Mouse (Mus musculus): ENCODE data around the gene Ccdc78.

The Ccdc78 gene

DNA sequence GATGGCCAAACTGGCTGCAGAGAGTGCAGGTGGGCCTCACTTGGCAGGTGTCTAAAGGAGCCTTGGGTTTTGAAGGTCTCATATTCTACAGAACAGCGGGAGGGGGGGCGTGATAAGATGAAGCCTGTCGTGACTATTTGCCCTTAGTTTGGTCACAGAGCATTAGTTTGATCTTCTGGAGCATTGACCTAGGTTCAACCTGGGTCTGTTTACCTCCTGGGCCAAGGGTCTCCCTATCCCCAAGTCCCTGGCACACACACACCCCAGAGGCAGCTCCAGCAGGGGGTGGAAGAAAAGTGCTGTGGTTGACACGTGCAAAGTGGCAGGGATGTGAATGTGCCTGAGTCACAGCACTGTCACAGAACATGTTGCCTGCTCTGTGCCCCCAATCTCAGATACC is 24.5 kb downstream of the Ccdc78 start:
- no peak for DNase-seq (ENCODE audit: low spot score)

GRCm38 (mm10) chr17:25813471-25813870 is 27.1 kb downstream of the Ccdc78 start:
- DNase-seq (ENCODE audit: low spot score) = peak; percentile 90

DNA sequence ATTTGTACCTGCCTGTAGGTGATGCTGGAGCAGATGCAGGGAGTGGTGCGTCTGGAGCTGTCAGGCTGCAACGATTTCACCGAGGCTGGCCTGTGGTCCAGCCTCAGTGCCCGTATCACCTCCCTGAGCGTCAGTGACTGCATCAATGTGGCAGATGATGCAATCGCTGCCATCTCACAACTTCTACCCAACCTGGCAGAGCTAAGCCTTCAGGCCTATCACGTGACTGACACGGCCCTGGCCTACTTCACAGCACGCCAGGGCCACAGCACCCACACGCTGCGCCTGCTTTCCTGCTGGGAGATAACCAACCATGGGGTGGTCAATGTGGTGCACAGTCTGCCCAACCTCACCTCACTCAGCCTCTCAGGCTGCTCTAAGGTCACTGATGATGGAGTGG is 31.3 kb downstream of the Ccdc78 start:
- no peak for DNase-seq (ENCODE audit: low spot score)

DNA sequence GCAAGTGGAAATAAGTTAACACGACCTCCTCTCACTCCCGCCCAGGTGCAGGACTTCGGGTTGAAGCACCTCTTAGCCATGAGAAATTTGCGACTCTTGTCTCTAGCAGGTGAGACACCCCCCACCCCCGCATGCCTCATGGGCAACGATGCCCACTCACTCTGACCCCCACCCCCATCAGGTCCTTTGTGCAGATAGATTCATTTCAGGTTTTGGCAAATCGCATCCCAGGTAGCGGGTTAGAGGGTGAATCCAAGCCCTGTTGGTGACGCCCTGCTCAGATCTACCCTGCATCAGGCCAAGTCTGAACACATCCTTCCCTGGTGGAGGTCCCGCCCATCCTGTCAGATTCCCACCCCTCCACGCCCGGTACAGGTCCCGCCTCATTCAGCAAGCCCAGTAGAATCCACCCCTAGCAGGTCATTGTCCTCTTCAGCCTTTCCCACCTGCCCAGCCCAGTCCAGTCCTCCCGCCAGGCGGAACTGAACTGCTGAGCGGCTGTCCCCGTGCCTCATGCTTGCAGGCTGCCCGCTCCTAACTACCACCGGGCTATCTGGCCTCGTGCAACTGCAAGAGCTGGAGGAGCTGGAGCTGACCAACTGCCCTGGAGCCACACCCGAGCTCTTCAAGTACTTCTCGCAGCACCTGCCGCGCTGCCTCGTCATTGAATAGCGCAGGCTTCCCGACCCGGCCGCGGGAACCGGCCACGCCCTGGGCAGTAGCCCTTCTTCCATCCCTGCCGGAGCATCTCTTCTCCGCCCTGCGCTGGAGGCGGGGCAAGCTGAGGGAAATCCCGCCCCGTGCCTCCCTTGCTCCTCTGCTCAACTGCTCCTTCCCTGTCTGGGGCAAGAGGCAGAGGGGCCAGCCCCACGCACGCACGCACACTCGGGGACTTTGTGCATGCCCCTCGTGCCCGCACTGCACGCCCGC is 32.7 kb downstream of the Ccdc78 start:
- DNase-seq (ENCODE audit: low spot score) = peak; percentile 22

- DNase-seq (ENCODE audit: low spot score) = peak; percentile 93
Measured at GRCm38 (mm10) chr17:25823452-25823851, 37.1 kb downstream of the Ccdc78 start, which contains the start of gene Wdr24. Gene Wdr24 (plus strand): TSS chr17:25823627.

DNA sequence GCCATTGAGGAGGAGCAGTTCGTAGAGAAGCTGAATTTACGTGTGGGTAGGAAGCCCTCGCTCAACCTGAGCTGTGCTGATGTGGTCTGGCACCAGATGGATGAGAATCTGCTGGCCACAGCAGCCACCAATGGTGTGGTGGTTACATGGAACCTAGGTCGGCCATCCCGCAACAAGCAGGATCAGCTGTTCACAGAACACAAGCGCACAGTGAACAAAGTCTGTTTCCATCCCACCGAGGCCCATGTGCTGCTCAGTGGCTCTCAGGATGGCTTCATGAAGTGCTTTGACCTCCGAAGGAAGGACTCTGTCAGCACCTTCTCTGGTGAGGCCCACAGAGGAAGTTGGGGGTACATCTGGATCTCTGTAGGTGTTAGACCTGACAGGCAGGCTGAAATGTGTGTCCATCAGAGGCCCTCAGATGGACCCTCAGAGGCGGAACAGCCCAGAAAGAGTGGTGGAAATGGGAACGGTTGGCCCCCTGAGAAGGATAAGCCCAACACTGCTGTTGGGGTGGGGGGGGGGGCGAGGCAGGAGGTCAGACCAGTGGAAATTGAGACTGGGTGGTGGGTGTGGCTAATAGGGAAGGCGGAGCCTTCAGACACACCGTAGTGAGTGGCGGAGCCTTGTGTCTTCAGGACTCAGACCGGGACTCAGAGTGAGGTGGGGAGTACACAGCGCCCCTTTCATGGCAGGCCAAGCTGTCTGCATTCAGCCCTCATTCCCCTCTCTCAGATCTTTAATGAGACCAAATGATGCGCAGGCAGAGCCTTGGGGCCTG is 38.2 kb downstream of the Ccdc78 start:
- no peak for DNase-seq (ENCODE audit: low spot score)

DNA sequence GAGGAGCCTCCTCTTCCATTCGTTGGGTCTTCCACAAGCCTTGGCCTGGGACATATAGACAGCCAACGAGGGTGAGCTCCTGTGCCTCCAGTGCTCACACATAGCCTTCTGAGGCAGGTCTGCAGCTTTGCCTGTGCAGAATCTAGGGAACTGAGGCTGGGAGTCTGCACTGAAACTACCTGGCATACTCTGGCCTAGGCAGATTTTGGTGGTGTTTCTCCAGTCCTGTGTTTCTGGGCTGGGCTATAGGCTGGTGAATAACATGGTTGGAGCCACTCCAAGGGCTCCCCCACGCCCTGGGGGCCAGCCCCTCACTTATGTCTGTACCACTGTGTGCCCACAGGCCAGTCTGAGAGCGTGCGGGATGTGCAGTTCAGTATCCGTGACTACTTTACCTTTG is 38.9 kb downstream of the Ccdc78 start:
- no peak for DNase-seq (ENCODE audit: low spot score)

DNA sequence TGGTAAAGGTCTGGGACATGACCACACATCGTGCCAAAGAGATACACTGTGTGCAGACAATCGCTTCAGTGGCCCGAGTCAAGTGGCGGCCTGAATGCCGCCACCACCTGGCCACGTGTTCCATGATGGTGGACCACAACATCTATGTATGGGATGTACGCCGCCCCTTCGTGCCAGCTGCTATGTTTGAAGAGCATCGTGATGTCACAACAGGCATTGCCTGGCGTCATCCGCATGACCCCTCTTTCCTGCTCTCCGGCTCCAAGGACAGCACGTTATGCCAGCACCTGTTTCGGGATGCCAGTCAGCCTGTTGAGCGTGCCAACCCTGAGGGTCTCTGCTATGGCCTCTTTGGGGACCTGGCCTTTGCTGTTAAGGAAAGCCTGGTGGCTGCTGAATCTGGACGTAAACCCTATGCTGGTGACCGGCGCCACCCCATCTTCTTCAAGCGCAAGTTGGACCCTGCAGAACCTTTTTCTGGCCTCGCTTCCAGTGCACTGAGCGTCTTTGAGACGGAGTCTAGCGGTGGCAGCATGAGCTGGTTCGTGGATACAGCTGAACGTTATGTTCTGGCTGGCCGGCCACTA is 39.7 kb downstream of the Ccdc78 start:
- DNase-seq (ENCODE audit: low spot score) = no peak

DNA sequence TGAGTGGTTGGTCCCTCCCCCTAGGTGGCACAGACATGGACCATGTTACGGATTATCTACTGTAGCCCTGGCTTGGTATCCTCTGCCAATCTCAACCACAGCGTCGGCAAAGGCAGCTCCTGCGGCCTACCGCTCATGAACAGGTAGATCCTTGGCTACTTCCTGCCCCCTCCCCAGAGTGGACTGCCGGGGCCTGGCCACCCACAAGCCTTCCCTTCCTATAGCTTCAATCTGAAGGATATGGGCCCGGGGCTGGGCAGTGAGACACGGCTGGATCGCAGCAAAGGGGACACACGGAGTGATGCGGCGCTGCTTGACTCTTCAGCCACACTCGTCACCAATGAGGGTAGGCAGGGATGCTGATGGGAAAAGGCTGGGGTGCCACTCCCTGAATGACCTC is 40.6 kb downstream of the Ccdc78 start:
- DNase-seq (ENCODE audit: low spot score) = no peak

DNA sequence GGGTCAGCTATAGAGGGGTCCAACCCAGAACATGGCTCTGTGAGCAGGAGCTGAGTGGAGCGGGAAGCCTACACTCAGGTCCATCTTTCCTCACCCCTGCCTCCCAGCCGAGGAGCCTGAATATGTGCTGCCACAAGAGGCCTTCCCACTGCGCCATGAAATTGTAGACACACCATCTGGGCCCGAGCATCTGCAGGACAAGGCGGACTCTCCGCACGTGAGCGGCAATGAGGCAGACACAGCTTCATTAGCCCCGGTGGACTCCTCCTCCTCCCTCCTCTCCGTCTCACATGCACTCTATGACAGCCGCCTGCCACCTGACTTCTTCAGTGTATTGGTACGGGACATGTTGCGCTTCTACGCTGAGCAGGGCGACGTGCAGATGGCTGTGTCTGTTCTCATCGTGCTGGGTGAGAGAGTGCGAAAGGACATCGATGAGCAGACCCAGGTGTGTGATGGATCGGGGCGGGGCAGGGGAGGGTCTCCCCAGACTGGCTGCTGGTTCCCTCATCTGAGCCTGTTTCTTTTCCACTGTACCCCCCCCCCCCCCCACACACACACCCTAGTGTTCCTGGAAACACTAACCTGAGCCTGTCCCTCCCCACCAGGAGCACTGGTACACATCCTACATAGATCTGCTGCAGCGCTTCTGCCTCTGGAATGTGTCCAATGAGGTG is 41.3 kb downstream of the Ccdc78 start:
- no peak for DNase-seq (ENCODE audit: low spot score)

DNA sequence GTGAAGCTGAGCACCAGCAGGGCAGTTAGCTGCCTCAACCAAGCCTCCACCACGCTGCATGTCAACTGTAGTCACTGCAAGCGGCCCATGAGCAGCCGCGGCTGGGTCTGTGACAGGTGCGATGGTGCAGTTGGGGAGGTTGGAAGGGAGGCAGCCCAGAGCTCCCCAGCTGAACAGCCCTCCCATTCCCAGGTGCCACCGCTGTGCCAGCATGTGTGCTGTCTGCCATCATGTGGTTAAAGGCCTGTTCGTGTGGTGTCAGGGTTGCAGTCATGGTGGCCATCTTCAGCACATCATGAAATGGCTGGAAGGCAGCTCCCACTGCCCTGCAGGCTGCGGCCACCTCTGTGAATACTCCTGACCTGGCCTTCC is 41.8 kb downstream of the Ccdc78 start:
- DNase-seq (ENCODE audit: low spot score) = no peak

DNA sequence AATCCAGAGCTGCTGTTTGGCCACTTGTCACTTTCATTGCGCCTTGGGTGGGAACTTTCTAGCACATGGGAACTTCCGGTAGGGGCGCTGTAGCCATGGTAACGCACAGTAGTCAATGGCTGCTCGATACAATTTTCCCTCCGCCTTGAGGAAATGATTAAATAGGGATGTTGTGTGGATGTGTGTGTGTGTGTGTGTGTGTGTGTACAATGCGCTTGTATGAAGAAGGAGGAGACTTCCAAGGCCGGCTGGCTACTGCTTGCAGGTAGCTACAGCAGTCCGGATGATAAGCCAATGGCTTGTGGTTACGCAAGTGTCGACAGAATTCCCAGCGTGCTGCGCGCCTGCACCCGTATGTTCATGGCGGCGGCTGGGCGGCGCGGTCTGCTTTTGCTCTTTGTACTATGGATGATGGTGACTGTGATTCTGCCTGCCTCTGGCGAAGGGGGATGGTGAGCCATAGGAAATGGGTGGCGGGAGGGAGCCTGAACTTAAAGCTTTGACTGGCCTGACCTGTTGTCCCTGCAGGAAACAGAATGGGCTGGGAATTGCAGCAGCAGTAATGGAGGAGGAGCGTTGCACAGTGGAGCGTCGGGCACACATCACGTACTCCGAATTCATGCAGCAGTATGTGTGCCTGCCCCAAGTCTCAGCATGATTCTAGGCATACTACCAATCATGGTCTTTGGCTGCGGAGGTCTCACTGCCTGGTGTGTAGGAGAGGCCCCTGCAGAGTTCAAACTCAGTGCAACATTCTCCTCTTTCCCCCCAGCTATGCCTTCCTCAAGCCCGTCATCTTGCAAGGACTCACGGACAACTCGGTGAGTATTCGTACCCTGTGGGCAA is 42.6 kb downstream of the Ccdc78 start, which contains the start of gene Jmjd8:
TSS of gene Jmjd8 (plus strand) at position 156 of the 846 bp plus-strand sequence.
- peak; percentile 85 for DNase-seq (ENCODE audit: low spot score)

DNA sequence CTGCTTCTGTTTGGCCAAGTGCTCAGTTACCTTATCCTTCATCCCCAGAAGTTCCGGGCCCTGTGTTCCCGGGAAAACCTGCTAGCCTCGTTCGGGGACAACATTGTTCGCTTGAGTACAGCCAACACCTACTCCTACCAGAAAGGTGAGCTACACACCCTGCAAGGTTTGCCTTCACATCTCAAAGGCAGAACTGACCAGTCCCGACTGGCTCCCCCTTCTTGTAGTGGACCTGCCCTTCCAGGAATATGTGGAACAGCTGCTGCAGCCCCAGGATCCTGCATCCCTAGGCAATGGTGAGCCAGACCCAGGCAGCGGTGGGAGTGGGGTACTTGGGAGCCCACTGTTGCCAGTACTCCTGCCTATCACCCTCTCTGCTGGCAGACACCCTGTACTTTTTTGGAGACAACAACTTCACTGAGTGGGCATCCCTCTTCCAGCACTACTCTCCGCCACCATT is 43.2 kb downstream of the Ccdc78 start:
- no peak for DNase-seq (ENCODE audit: low spot score)

DNA sequence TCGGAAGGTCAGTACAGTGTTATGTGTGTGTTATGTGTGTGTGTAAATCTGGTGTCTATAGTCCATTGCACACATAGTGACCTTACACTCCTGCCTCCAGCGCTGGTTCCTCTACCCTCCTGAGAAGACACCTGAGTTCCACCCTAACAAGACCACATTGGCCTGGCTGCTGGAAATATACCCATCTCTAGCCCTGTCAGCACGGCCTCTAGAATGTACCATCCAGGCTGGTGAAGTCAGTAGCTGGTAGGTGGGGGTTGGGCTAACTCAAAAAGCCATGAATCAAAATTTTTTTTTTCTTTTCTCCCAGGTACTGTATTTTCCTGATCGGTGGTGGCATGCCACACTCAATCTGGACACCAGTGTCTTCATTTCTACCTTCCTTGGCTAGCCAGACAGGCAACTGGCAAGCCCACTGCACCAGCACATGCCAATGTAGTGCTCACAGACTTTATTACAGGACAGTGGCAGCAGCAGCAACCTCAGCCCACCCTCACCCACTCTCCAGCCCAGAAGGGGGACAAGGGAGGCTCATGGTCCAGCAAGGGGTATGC is 43.9 kb downstream of the Ccdc78 start:
- DNase-seq (ENCODE audit: low spot score) = no peak

GRCm38 (mm10) chr17:25830806-25831431 is 44.5 kb downstream of the Ccdc78 start:
- DNase-seq (ENCODE audit: low spot score) = no peak

GRCm38 (mm10) chr17:25831451-25832281 is 45.3 kb downstream of the Ccdc78 start:
- no peak for DNase-seq (ENCODE audit: low spot score)

DNA sequence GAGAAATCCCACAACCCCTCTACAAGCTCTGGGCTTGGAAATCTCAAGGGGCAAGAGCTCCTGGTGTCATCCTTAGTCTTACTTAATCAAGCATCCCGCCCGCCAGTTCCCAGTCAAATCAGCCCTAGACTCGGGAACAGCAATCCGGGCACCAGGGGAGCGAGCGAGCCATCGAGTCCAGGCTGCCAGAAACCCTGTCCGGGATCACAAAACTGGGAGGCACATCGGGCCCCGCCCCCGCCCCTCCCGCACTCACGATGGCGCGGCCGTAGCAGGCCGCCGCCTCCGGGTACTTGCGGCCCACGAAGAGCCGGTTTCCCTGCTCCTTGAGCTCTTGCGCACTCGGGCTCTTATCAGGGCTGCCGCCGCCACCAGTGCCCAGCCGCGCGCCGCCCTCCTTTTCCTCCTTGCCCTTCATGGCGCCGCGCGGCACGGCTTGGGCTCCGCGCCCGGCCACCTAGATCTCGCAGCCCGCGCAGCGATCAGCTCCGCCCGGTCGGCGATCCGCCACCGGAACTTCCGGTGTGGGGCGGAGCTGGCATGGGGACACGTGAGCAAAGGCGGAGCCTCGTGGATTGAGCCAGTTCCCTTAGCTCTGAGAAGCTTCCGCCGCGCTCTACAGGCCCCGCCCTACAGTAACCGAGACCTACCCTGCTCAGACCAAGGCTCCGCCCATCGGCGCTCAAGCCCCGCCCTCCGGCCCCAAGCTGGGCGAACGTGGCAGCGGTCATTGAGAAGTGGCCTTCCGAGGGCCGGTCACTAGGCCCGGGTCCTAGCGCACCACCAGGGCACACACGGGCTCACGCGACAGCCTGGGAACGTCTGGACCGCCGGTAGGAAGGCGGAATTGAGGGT is 46.3 kb downstream of the Ccdc78 start:
- DNase-seq (ENCODE audit: low spot score) = peak; percentile 100

DNA sequence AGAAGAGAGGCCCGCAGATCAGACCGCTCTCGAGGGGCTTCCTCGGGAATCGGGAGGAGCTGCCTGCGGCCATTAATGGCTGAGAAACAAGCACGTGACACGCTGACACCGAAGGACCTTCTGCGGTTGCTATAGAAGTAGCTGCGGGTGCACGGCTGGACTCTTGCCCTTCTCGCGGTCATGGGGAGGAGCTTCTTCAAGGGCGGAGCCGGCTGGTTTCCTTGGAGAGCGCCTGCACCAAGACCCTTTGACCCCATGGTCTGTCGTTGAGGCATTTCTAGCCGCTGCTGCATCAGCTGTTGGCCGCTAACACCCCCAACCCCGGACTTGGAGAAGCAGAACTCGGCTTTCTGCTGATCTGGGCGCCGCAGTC is 46.9 kb downstream of the Ccdc78 start, which contains the start of gene Stub1:
TSS of gene Stub1 (minus strand) at position 114 of the 373 bp plus-strand sequence.
- peak; percentile 92 for DNase-seq (ENCODE audit: low spot score)
